Mouse (Mus musculus) G1E (cell line): ENCODE data around the gene Card14. TPM values are rescaled to one million over a fixed set of nuclear protein-coding genes. Genes with fewer than 3 reads are reported as not detected.
A peak's percentile ranks its signal among the peaks of the same experiment; 100 is the strongest.

Experiments used
- ATAC-seq: 2 replicates; pipeline ENCODE4 v1.8.0; 2016; ENCODE audit warnings: mild to moderate bottlenecking; ENCODE audit not compliant: insufficient number of reproducible peaks, poor library complexity, low FRiP score, severe bottlenecking; ENCODE audit errors: extremely low read depth
- DNase-seq: peaks from one replicate; pipeline ENCODE4 v3.0.0; 2012; ENCODE audit warnings: low spot score
- H3K27me3 ChIP-seq: 2 replicates; pipeline ENCODE4 v1.6.1; 2012; ENCODE audit warnings: mild to moderate bottlenecking, low read length, inconsistent platforms; ENCODE audit not compliant: insufficient read depth
- H3K36me3 ChIP-seq: replicated peaks from 2 replicates; pipeline ENCODE3; 2012; ENCODE audit warnings: mild to moderate bottlenecking, inconsistent platforms
- H3K4me1 ChIP-seq: 2 replicates; pipeline ENCODE4 v1.6.1; 2012; ENCODE audit warnings: low read depth, low read length, inconsistent platforms, mixed read lengths; ENCODE audit not compliant: insufficient read depth
- H3K4me3 ChIP-seq: 2 replicates; pipeline ENCODE4 v1.5.1; 2012; ENCODE audit warnings: low read depth, mild to moderate bottlenecking, inconsistent platforms, low read length, moderate library complexity, mixed read lengths
- H3K9me3 ChIP-seq: replicated peaks from 2 replicates; pipeline ENCODE4 v1.6.1; 2012; ENCODE audit warnings: inconsistent platforms
- CTCF ChIP-seq: IDR thresholded peaks from 2 replicates; pipeline ENCODE4 v1.5.1; 2012; ENCODE audit warnings: low read depth, low read length, inconsistent platforms, mixed read lengths
- GATA1 ChIP-seq: IDR thresholded peaks from 2 replicates; pipeline ENCODE4 v1.6.1; 2012; ENCODE audit warnings: borderline replicate concordance, low read length, inconsistent platforms, mixed read lengths
- GATA2 ChIP-seq: IDR thresholded peaks from 2 replicates; pipeline ENCODE4 v1.6.1; 2012; ENCODE audit warnings: low read depth, low read length, inconsistent platforms, borderline replicate concordance
- POLR2AphosphoS5 ChIP-seq: IDR thresholded peaks from 2 replicates; pipeline ENCODE4 v1.6.1; 2012; ENCODE audit warnings: low read depth, low read length, inconsistent platforms; ENCODE audit not compliant: insufficient replicate concordance
- TAL1 ChIP-seq: conservative IDR thresholded peaks from 2 replicates; pipeline ENCODE4 v1.6.1; 2012; ENCODE audit warnings: low read depth, low read length, inconsistent platforms, mixed read lengths
- polyA plus RNA-seq: library from polyadenylated mRNA; stranded (reverse); fragments of >175 nt; gene quantifications from 2 replicates; pipeline ENCODE4 v1.2.3, GENCODE M21; 2012
- total RNA-seq, 2 experiments: library from RNA; stranded (forward) in 1 of 2; stranded (reverse) in 1 of 2; fragments of 200-1000 nt in 1 of 2; fragments of >200 nt in 1 of 2; fragmentation: Nextera tagmentation in 1 of 2; gene quantifications; 2 replicates each; pipeline ENCODE4 v1.2.3; 2014 to 2017

The Card14 gene
- total and polyA plus RNA-seq, 3 experiments: 0.11 TPM; not detected in 2

DNA sequence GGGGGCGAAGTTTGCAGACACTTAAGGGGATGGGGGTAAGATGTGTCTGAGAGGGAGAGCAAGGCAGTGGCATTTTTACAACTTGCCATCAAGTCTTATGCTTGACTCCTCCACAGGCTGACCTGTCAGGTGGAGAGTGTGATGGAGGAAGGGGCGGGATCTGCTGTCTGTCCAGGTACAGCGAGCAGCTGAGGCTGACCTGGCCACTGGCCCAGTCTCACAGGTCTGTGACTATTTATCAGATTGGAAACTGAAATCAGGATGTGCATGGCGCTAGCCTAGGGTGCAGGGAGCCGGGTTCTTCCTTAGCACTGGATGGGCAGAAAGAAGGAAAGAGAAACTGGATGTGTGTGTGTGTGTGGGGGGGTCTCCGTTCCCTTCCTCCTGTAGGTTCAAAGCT is 86.6 kb downstream of the Card14 start:
- no peaks in the 10 kb centered on the region for H3K9me3 ChIP-seq
- ATAC-seq: no peak
- DNase-seq: no peak
- TF ChIP-seq GATA1: no peak
- no peak for TF ChIP-seq GATA2
- no peak for TF ChIP-seq POLR2AphosphoS5
- TF ChIP-seq TAL1: no peak
- TF ChIP-seq CTCF: no peak
- H3K36me3 ChIP-seq: peaks cover 30% of the 10 kb centered on the region
- H3K27me3 ChIP-seq: peaks cover 17% of the 10 kb centered on the region
- peak overlapping the region; percentile 73; the same call in 1 of the 2 replicates for H3K4me3 ChIP-seq
- peaks cover 63% of the 10 kb centered on the region for H3K4me1 ChIP-seq

Other genes with a start within 250 kb of the Card14 start
- not detected in 2 replicates for gene Cbx4, start 221.5 kb upstream of the Card14 start, total RNA-seq (2014; fragmentation: Nextera tagmentation)
- not detected in 2 replicates for gene Cbx4, start 221.5 kb upstream of the Card14 start, total RNA-seq (2017)
- gene Cbx4, start 221.5 kb upstream of the Card14 start, polyA plus RNA-seq: 0.03 and 0.08 TPM in 2 replicates
- not detected in 2 replicates for gene Tbc1d16, start 79.3 kb upstream of the Card14 start, total RNA-seq (2014; fragmentation: Nextera tagmentation)
- gene Tbc1d16, start 79.3 kb upstream of the Card14 start, total RNA-seq (2017): 0.05 and 0.06 TPM in 2 replicates
- not detected in 2 replicates for gene Tbc1d16, start 79.3 kb upstream of the Card14 start, polyA plus RNA-seq
- gene Ccdc40, start 79.2 kb upstream of the Card14 start, total RNA-seq (2014; fragmentation: Nextera tagmentation): not detected in 2 replicates
- 0.05 TPM in 1 of 2 replicates, not detected in the other for gene Ccdc40, start 79.2 kb upstream of the Card14 start, total RNA-seq (2017)
- not detected in 2 replicates for gene Ccdc40, start 79.2 kb upstream of the Card14 start, polyA plus RNA-seq
- gene Gaa, start 39.9 kb upstream of the Card14 start, total RNA-seq (2014; fragmentation: Nextera tagmentation): 59.7 and 71.2 TPM in 2 replicates
- gene Gaa, start 39.9 kb upstream of the Card14 start, total RNA-seq (2017): 27.5 and 28.1 TPM in 2 replicates
- 95.7 and 102 TPM in 2 replicates for gene Gaa, start 39.9 kb upstream of the Card14 start, polyA plus RNA-seq
- 188 and 202 TPM in 2 replicates for gene Eif4a3, start 7.7 kb upstream of the Card14 start, total RNA-seq (2014; fragmentation: Nextera tagmentation)
- 244 and 261 TPM in 2 replicates for gene Eif4a3, start 7.7 kb upstream of the Card14 start, total RNA-seq (2017)
- gene Eif4a3, start 7.7 kb upstream of the Card14 start, polyA plus RNA-seq: 224 and 241 TPM in 2 replicates
- gene Sgsh, start 47.8 kb downstream of the Card14 start, total RNA-seq (2014; fragmentation: Nextera tagmentation): 14.5 and 22.4 TPM in 2 replicates
- gene Sgsh, start 47.8 kb downstream of the Card14 start, total RNA-seq (2017): 13.2 and 17.8 TPM in 2 replicates
- gene Sgsh, start 47.8 kb downstream of the Card14 start, polyA plus RNA-seq: 26.5 and 26.6 TPM in 2 replicates
- 4.9 and 8.0 TPM in 2 replicates for gene Slc26a11, start 47.8 kb downstream of the Card14 start, total RNA-seq (2014; fragmentation: Nextera tagmentation)
- 4.4 and 6.9 TPM in 2 replicates for gene Slc26a11, start 47.8 kb downstream of the Card14 start, total RNA-seq (2017)
- 4.9 and 5.2 TPM in 2 replicates for gene Slc26a11, start 47.8 kb downstream of the Card14 start, polyA plus RNA-seq
- 54.7 and 66.4 TPM in 2 replicates for gene Rnf213, start 85.3 kb downstream of the Card14 start, total RNA-seq (2014; fragmentation: Nextera tagmentation)
- gene Rnf213, start 85.3 kb downstream of the Card14 start, total RNA-seq (2017): 39.7 and 46.3 TPM in 2 replicates
- 2.3 and 3.5 TPM in 2 replicates for gene Rnf213, start 85.3 kb downstream of the Card14 start, polyA plus RNA-seq
- 12.4 and 16.6 TPM in 2 replicates for gene Endov, start 183.6 kb downstream of the Card14 start, total RNA-seq (2014; fragmentation: Nextera tagmentation)
- gene Endov, start 183.6 kb downstream of the Card14 start, total RNA-seq (2017): 8.9 and 15.3 TPM in 2 replicates
- 14.4 and 15.9 TPM in 2 replicates for gene Endov, start 183.6 kb downstream of the Card14 start, polyA plus RNA-seq
- not detected in 2 replicates for gene Nptx1, start 240.0 kb downstream of the Card14 start, total RNA-seq (2014; fragmentation: Nextera tagmentation)
- 0.11 TPM in 1 of 2 replicates, not detected in the other for gene Nptx1, start 240.0 kb downstream of the Card14 start, total RNA-seq (2017)
- not detected in 2 replicates for gene Nptx1, start 240.0 kb downstream of the Card14 start, polyA plus RNA-seq